Mouse (Mus musculus): ENCODE data around the gene Tmprss13. TPM values are rescaled to one million over a fixed set of nuclear protein-coding genes. Genes with fewer than 3 reads are reported as not detected.

Gene Tmprss13
- polyA plus RNA-seq, 1 experiment, result not detected

DNA sequence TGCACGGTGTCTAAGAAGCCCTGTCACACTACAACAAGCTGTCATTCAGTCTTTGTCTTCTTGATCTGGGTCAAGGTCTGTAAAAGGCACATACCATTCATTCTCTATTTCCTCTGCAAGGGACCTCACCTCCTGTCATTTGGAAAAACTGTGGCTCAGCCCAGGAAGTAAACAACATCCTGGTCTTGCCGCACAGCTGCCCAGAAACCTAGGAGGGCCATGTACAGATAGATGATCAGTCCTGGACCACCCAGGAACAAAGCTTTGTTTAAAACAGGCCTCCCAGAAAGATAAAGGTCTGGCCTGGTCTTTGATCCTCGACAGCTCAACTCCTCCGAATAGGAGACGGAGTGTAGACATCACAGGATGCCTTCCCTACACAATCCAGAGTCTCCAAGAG is 31.0 kb downstream of the Tmprss13 start:
- Histone ChIP-seq H3K4me1 (ENCODE audit: control insufficient read depth, insufficient read depth, low read length) (no peaks in the 10 kb centered on the region), H3K27ac (ENCODE audit: insufficient read depth, low read length) (no peak overlapping the region), H3K4me3 (ENCODE audit: insufficient read depth, low read length) (no peak overlapping the region)
- TF ChIP-seq POLR2A (IDR thresholded peaks at IDR 0.05; ENCODE audit: low read depth, low read length), result no peak
- no peak for TF ChIP-seq CTCF (IDR thresholded peaks at IDR 0.05; ENCODE audit: borderline replicate concordance, insufficient read depth, low read length)

DNA sequence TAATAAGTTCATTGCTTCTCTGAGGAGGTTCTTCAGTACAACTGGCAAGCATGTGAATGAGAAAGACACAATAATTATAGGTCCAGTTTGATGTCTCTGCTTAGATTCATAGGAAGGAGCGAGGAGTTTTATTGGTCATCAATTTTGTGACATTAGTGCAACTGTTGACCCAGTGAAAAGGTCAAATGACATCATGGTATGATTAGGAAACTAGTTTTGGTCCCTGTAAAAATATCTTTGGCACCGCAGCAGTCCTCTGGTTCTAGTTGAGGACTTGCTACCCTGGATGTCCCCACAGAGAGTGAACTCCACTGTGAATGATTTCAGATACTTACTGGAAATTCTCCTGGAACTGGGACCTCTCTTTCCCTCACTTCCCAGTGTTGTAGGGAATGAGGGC is 36.3 kb downstream of the Tmprss13 start:
- Histone ChIP-seq H3K4me1 (ENCODE audit: control insufficient read depth, insufficient read depth, low read length) (no peaks in the 10 kb centered on the region), H3K27ac (ENCODE audit: insufficient read depth, low read length) (no peak overlapping the region), H3K4me3 (ENCODE audit: insufficient read depth, low read length) (no peak overlapping the region)
- TF ChIP-seq CTCF (IDR thresholded peaks at IDR 0.05; ENCODE audit: borderline replicate concordance, insufficient read depth, low read length) (no peak), POLR2A (IDR thresholded peaks at IDR 0.05; ENCODE audit: low read depth, low read length) (no peak)

DNA sequence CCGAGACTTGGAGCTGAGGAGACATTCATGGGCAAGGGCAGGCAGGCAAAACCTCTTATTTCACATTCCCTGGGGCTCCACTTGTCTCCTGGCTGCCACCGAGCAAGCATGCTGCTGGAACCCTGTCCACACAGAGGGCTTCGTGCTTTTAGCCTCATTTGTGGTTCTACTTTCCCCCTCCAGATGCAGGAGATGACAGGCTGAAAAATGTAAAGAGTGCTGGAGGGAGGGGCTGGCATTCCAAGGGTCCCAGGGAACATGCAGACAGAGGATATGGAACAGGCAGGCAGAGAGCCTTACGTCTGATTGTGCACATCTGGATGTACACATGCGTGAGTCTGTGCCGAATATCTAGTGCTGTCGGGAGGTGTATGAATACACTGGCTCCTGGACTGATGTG is 39.5 kb downstream of the Tmprss13 start:
- H3K27ac ChIP-seq (ENCODE audit: insufficient read depth, low read length), result no peak overlapping the region
- TF ChIP-seq CTCF (IDR thresholded peaks at IDR 0.05; ENCODE audit: borderline replicate concordance, insufficient read depth, low read length) (no peak), POLR2A (IDR thresholded peaks at IDR 0.05; ENCODE audit: low read depth, low read length) (no peak)
- H3K4me1 ChIP-seq (ENCODE audit: control insufficient read depth, insufficient read depth, low read length), result peaks cover 7% of the 10 kb centered on the region
- H3K4me3 ChIP-seq (ENCODE audit: insufficient read depth, low read length), result no peak overlapping the region

DNA sequence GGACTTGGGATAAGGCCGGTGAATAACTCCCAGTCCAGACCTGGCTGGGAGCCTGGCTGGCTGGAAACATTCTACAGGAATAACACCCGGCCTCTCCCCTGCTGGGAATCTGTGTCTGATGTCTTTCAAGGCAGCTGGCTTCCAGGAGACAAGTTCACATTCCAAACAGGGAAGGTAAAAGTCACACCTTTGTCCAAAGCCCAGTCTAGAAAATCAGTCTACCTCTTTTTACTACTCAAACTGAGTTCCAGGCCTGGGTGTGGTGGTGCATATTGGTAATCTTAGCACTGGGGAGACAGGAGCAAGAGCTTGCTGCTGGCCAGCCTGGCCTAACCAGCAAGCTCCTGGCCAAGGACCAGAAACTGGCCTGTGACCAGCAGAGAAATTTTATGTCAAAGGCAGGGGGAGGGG is 43.2 kb downstream of the Tmprss13 start:
- TF ChIP-seq POLR2A (IDR thresholded peaks at IDR 0.05; ENCODE audit: low read depth, low read length) (no peak), CTCF (IDR thresholded peaks at IDR 0.05; ENCODE audit: borderline replicate concordance, insufficient read depth, low read length) (no peak)
- Histone ChIP-seq H3K4me1 (ENCODE audit: control insufficient read depth, insufficient read depth, low read length) (peaks cover 7% of the 10 kb centered on the region), H3K4me3 (ENCODE audit: insufficient read depth, low read length) (no peak overlapping the region), H3K27ac (ENCODE audit: insufficient read depth, low read length) (no peak overlapping the region; the same call in 1 of the 2 replicates)

DNA sequence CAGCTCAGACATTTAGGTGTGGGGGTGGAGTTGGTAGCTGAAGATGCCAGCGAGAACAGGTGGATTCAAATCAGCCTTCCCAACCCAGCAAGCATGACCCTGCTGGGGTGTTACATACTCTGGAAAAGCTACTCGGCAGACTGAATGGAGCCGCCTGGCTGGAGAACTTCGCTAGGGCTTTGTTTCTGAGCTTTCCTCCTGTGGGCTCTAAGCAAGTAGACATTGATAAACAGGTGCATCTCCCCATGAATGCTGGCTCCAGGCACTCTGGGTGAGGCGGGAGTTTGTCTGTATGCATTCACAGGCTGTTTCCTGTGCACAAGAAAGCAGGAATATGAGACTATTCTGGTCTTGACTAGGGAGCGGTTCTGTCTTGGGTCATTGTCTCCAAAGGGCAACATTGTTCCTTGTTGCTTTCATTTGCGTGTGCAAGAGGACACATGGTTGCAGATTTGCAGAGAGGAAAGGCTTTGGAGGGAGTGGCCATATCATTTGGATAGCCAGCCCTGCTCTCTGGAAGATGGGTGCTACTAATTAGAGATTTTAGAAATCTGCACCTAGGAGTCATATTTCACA is 44.8 kb downstream of the Tmprss13 start:
- peaks cover 7% of the 10 kb centered on the region for H3K4me1 ChIP-seq (ENCODE audit: control insufficient read depth, insufficient read depth, low read length)
- H3K4me3 ChIP-seq (ENCODE audit: insufficient read depth, low read length), result no peak overlapping the region
- TF ChIP-seq POLR2A (IDR thresholded peaks at IDR 0.05; ENCODE audit: low read depth, low read length), result no peak
- no peak for TF ChIP-seq CTCF (IDR thresholded peaks at IDR 0.05; ENCODE audit: borderline replicate concordance, insufficient read depth, low read length)
- no peak overlapping the region for H3K27ac ChIP-seq (ENCODE audit: insufficient read depth, low read length)

DNA sequence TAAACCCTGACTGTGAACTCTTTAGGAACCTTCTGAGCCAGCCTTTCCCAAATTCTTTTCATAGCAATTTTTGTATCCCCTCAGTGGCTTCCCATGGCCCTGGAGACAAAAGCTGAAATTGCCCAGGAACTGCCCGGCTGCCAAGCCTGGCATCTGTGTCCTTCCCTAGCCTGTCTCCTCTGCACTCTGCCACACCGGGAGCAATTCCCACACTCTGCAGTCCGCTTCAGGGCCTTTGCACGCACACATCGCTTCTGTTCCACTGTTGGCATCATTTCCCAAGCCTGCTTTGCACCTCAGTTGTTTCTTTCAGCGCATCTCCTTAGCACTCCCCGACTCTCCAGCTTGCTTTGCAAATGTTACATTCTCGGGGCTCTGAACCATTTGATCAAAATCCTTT is 48.8 kb downstream of the Tmprss13 start:
- Histone ChIP-seq H3K27ac (ENCODE audit: insufficient read depth, low read length) (no peak overlapping the region), H3K4me3 (ENCODE audit: insufficient read depth, low read length) (no peak overlapping the region), H3K4me1 (ENCODE audit: control insufficient read depth, insufficient read depth, low read length) (peaks cover 2% of the 10 kb centered on the region)
- no peak for TF ChIP-seq POLR2A (IDR thresholded peaks at IDR 0.05; ENCODE audit: low read depth, low read length)
- TF ChIP-seq CTCF (IDR thresholded peaks at IDR 0.05; ENCODE audit: borderline replicate concordance, insufficient read depth, low read length), result no peak

DNA sequence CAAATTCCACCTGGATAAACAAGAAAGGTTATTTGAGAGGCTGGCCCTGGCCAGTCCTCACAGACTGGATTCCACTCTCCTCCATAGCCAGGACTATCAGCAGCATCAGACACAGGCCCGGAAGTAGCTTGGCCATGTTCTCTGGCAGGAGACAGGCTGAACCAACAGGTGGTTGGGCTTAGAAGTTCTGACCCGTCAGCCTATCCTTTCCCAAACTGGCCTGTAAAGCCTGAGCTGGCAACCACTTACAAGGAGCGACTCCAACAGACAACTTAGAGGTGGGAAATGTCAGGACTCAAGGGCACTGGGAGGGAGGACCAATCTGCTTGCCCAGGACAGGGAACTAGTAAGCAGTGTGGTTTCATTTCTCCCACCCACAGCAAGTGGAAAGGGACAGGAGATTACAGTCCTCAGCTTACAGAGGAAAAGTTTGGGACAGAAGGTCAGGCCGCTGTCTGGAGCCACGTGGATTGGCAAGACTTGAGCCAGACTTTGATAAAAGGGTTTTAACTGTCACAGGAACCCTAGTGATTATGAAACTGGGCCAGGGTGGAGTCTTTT is 49.5 kb downstream of the Tmprss13 start:
- H3K27ac ChIP-seq (ENCODE audit: insufficient read depth, low read length), result no peak overlapping the region
- no peaks in the 10 kb centered on the region for H3K4me1 ChIP-seq (ENCODE audit: control insufficient read depth, insufficient read depth, low read length)
- H3K4me3 ChIP-seq (ENCODE audit: insufficient read depth, low read length), result no peak overlapping the region
- TF ChIP-seq POLR2A (IDR thresholded peaks at IDR 0.05; ENCODE audit: low read depth, low read length) (no peak), CTCF (IDR thresholded peaks at IDR 0.05; ENCODE audit: borderline replicate concordance, insufficient read depth, low read length) (no peak)

DNA sequence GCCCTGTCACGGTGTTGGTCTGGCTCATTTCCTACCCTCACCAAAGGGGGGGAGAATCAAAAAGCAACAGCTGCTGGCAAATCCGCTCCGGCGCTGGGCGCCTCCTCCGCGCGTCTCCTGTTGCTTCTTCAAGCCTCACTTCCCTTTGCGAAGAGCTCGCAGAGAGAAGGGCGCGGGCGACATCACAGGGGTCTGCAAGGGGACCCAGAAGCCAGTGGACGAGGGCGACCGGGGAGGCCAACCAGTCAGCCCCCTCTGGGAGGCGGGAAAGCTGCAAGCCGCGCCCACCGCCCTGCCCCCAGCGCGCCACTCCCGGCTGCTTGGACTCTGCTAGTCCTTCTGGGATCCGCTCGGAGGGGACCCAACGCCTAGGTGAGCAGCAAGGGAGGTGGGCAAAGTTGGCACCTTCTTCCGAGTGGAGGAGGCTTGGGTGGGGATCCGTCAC is 51.2 kb downstream of the Tmprss13 start, which contains the start of gene Fxyd6:
TSS of gene Fxyd6 (plus strand) at position 69 of the 445 bp plus-strand sequence.
- Histone ChIP-seq H3K27ac (ENCODE audit: insufficient read depth, low read length) (no peak within 1 kb of the TSS), H3K4me3 (ENCODE audit: insufficient read depth, low read length) (peak within 1 kb of the TSS; percentile 53), H3K4me1 (ENCODE audit: control insufficient read depth, insufficient read depth, low read length) (no peaks in the 10 kb centered on the region)
- TF ChIP-seq CTCF (IDR thresholded peaks at IDR 0.05; ENCODE audit: borderline replicate concordance, insufficient read depth, low read length) (no peak), POLR2A (IDR thresholded peaks at IDR 0.05; ENCODE audit: low read depth, low read length) (no peak)

DNA sequence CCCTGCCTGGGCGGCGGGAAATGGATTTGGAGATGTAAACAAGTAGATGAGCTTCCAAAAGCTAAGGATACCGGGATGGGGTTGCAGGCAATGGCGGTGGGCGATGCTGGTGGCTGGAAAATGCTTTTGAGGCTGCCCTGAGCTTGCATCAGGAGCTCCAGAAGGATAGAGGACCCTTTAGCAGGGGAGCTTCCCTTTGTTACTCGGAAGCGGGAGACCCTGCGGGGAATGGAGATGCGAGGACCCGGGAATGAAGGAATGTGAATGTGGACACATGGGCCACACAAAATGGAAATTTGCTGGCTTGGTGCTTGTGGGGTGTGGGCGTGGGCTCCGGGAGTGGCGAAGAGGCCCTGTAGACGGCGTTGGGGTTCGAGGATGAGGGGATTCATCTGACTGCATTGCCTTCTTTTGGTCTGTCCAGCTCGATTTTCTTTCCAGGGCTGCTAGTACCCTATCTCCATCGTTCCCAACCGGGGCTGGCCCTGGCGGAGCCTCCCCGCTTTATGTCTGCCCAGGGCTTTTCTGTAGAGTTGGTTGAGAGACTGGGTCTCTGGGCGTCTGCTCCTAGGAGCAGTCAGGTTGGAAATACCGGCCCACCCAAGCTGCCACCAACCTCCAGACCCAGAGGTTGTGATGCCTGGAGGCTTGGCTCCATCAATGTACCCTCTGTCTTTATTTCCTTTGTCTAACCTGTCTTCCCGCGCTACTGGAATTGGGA is 51.9 kb downstream of the Tmprss13 start:
- TF ChIP-seq CTCF (IDR thresholded peaks at IDR 0.05; ENCODE audit: borderline replicate concordance, insufficient read depth, low read length) (no peak), POLR2A (IDR thresholded peaks at IDR 0.05; ENCODE audit: low read depth, low read length) (no peak)
- no peak overlapping the region for H3K27ac ChIP-seq (ENCODE audit: insufficient read depth, low read length)
- no peaks in the 10 kb centered on the region for H3K4me1 ChIP-seq (ENCODE audit: control insufficient read depth, insufficient read depth, low read length)
- H3K4me3 ChIP-seq (ENCODE audit: insufficient read depth, low read length), result peak overlapping the region; percentile 53

DNA sequence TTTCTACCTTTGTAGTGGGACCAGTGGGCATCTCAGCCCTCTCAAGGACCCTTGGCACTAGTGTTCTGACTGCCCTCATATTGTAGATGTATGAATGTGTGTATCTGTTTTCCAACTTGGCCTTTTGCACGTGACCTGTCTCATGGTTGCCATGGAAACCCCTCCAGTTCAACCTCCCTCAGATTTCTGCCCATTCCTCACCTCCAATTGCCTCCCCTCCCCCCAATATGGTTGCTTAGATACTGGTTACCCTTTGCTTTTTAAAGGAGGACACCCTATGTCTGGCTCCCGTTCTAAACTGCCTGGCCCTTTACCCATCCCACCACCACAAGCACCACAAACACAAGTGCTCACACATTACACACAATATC is 52.4 kb downstream of the Tmprss13 start:
- Histone ChIP-seq H3K27ac (ENCODE audit: insufficient read depth, low read length) (no peak overlapping the region), H3K4me3 (ENCODE audit: insufficient read depth, low read length) (no peak overlapping the region), H3K4me1 (ENCODE audit: control insufficient read depth, insufficient read depth, low read length) (no peaks in the 10 kb centered on the region)
- TF ChIP-seq CTCF (IDR thresholded peaks at IDR 0.05; ENCODE audit: borderline replicate concordance, insufficient read depth, low read length) (no peak), POLR2A (IDR thresholded peaks at IDR 0.05; ENCODE audit: low read depth, low read length) (no peak)

Data from embryonic fibroblast, embryonic 13.5 days (primary cell).